Mouse (Mus musculus): ENCODE data around the gene Lingo2. TPM values are rescaled to one million over a fixed set of nuclear protein-coding genes. Genes with fewer than 3 reads are reported as not detected.

The Lingo2 gene
- polyA plus RNA-seq, 1 experiment: 0.16 TPM

DNA sequence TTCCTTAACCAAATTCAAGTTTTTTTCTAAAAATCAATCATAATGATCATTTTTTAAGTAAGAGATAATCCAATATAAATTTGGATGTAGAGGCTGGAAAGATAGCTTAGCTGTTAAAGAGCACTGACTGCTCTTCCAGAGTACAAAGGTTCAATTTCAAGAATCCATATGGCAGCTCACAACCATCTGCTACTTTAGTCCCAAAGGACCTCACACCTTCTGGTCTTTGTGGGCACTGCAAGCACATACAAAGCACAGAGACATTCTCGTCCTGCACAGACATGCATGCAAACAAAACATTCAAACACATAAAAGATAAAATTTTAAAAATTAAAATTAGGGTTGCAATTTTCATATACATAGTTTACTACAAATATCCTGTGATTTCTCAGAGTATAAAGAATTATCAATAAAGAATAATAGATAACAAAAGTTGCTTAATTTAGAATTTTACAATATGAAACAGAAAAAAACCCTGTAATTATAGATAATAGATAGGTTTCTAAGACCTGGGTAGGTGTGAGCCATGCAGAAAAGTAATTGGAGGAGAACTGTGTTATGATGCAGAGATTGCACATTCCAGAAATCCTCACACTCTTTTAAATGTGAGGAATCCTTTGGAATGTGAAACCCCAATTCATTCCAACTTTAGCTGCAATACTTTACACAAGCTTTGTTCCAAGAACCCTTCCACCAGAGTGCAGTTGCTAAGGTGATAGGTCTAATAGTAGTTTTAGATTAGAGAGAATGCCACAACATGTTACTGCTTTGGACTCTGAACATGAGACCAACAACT is 1053.6 kb downstream of the Lingo2 start:
- 65% methylated on average over 1 of the region's 1 CpGs for WGBS

DNA sequence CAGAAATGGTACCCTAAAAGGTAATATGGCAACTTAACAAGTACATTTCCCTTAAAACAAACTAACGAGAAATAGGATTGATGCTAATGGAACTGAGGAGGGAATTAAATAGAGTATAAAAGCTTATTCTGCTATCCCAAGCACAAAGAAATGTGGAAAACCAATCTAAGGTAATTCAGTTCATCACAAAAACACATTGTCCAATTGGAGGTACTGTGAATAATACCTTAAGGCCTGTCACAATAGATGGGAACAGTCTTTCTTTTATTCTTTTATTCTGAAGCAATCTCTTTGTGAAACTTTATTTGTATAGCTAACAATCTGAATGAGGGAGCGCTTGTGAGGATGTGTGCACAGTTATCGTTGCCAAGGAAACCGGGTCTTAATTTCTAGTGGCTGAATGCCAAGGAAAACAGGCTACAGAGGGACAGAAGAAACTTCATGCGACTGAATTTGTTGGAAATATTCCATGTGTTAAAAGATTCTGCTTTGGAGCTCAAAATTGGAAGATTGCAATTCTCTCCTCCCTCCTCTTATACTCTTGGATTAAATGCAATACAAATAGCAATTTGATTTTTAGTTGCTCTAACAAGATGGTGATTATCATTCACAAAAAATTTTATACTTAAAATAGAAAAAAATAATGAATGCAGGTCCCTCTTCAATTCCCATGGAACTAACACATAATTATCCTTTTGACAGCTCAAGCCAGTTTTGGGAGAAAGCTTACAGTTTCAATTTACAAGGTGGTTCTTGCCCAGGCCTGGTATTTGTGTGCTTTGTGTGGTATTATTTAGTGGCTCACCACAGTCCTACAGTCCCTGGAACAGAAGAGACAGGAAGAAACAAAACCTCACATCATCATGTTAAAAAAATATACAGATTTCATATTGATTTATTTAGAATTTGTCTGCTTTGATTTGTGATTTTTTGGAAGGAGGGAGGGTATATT is 1065.7 kb downstream of the Lingo2 start:
- DNase-seq (ENCODE audit: low read depth, low spot score): no peak
- WGBS: 31% methylated on average over 5 of the region's 5 CpGs

More for the DNA sequence above, 1053.6 kb downstream of the Lingo2 start:
- DNase-seq (ENCODE audit: low read depth, low spot score): no peak

DNA sequence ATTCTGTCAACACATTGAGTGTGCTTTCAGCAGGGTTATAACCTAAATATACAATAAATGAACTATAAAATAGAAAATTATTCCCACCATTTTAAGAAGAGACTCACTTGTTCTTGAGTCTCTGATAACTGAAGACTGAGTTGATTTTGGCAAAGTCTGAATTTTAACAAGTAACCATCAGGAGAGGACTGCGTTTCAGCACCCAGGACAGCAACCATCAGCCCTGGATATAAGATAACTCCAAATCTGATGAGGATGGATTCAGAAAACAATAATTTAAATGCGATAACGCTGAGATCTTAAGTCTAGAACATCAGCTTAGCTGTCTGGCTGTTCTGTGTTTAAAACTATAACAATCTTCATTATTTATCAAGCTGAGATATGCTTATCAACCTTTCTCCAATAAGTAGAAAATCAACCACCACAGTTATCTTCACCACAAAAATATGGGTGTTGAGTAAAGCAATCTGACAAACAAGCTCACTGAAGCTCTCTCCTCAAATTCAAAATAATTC is 1066.5 kb downstream of the Lingo2 start:
- WGBS: 52% methylated on average over 3 of the region's 3 CpGs
- no peak for DNase-seq (ENCODE audit: low read depth, low spot score)

DNA sequence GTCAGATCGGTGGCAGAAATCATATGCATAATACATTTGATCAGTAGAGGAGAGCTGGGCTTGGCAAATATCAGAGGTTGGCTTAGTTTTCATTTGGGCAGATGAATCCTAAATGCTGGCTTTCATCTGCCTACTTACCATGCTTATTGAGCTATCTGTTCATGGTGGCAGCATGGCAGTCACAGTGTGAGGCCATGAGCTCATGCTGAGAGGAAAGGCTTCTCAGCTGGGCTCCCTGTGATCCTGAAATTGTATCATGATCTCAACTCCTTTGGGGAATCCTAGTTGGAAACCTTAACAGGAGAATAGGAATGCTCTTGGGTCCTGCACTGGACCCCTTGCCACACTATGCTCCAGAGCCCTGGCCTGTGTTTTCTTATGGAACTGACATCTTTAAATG is 1105.0 kb downstream of the Lingo2 start:
- WGBS: 91% methylated on average over 1 of the region's 1 CpGs

DNA sequence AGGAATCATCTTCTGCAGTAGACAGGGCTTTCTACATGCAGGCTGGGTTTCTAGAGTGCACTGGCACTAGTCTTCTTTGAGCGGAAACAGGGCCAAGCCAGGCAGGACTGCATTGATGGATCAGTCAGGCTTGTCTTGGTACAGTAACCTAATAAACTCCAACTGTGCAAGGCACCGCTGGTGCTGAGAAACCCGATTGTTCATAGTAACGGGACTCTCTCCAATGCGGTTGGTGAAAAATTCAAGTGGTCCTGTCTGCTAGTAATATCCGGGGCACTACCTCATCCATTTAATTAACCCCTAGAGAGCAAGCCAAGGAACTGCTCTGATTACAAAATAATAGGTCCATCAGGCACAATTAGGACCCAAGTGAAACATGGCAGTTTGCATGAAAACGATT is 1106.4 kb downstream of the Lingo2 start:
- DNase-seq (ENCODE audit: low read depth, low spot score): no peak
- 79% methylated on average over 7 of the region's 7 CpGs for WGBS

More for the DNA sequence above, 1105.0 kb downstream of the Lingo2 start:
- DNase-seq (ENCODE audit: low read depth, low spot score): no peak

DNA sequence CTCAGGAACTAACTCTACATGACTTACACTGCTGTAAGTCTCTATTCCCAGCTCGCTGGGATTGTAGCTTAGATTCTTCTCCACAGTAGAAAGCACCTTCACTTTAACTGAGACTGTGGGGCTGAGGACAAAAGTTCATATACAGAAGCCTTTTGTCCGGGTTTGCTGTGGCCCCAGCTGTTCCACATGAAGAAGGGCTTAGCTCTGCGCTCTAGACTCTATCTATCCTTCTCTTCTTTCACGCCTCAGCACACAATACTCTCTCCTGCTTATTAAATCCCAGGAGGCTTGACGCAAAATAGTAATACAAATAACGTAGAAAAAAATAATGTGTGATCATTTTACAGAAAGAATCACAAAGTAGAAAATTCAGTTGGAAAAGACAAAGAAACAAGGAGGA is 1107.0 kb downstream of the Lingo2 start:
- no peak for DNase-seq (ENCODE audit: low read depth, low spot score)
- 88% methylated on average over 6 of the region's 6 CpGs for whole genome bisulfite sequencing

DNA sequence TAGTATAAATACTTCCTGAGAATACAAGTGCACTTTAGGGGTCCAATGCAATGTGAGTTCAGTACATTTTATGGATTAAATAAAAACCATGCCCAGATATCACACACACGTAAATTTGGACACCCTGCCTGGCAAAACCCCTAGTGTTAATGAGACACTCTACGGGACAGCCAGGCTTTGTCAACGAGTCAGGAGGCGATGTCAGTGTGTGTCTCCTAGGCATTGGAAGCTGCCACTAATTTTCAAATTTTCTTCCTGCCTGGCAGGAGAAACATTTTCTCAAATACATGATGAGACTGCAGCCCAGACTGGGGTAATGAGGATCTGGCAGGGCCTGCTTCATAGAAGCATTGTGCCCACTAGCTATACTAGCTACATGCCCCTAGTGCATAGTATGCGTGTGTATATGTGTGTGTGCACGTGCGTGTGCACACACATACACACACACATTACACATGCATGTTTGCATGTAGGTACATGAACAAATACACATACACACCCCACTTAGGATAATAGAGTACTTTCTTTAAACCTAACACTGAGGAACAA is 1128.2 kb downstream of the Lingo2 start:
- WGBS: 88% methylated on average over 7 of the region's 7 CpGs

DNA sequence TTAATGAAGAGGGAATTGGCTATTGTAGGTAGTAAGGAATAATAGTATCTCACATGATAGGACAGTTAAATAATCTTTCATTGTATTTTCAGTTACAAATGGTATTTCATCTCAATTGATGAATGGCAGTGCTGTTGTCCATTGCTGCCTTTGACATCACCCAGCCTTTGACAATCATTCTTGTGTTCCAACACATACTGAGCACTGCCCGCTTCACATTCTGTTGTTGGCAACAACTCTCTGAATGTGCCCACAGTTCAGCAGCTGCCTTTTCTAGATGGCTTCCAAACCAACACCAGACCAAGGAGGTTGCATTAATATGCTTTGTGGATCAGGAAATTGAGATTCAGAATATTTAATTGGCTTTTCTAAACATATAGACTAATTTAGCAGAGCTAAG is 1130.8 kb downstream of the Lingo2 start:
- DNase-seq (ENCODE audit: low read depth, low spot score): no peak
- 92% methylated on average over 1 of the region's 1 CpGs for WGBS

More for the DNA sequence above, 1128.2 kb downstream of the Lingo2 start:
- DNase-seq (ENCODE audit: low read depth, low spot score): no peak

DNA sequence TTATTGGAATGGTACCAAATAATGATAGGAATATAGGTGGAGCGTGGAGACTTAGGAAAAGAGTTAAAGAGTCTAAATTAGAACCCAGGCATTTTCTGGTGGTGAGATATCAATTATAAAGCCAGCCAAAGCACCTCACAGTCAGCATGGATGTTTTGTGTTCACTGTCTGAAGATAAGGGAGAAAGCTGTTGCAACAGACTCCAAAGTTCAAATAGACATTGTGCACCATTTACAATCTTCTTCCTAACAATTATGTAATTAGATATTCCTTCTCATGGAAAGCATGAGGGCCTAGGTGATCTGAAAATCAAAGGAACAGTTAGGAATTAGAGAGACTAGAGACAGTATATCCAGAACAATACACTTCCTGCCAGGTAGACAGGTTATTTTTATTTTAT is 1136.8 kb downstream of the Lingo2 start:
- 49% methylated on average over 1 of the region's 1 CpGs for WGBS
- no peak for DNase-seq (ENCODE audit: low read depth, low spot score)

DNA sequence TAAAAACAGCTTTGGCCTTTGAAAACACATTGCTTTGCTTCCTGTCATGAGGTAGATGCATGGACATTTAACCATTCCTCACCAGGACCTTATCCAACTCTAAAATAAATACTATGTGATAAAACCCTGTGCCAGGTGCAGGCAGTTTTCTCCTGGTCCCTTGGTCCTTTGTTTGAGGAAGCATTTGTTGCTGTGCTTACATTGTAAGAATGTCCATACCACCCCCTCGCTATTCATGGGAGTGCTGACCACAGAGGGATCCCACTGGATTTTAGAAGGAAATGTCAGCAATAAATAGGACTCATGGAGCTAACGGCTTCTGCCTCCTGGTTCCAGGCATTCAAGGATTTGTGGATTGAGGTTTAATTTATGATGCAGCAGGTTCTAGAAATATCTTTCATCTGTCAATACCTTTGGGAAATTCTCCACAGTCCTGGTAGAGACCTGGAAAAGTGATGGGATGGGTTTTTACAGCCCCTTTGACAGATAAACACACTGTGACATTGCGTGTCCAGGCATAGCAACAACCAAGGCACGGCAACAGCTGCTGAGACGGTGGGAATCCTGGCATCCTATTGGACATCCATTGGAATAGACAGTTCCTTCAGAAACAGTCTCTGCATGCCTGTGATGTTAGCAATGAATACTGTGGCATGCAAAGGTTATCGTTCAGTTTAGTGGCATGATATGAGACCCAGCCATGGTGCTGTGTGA is 1143.9 kb downstream of the Lingo2 start:
- DNase-seq (ENCODE audit: low read depth, low spot score): no peak
- WGBS: 73% methylated on average over 6 of the region's 6 CpGs

DNA sequence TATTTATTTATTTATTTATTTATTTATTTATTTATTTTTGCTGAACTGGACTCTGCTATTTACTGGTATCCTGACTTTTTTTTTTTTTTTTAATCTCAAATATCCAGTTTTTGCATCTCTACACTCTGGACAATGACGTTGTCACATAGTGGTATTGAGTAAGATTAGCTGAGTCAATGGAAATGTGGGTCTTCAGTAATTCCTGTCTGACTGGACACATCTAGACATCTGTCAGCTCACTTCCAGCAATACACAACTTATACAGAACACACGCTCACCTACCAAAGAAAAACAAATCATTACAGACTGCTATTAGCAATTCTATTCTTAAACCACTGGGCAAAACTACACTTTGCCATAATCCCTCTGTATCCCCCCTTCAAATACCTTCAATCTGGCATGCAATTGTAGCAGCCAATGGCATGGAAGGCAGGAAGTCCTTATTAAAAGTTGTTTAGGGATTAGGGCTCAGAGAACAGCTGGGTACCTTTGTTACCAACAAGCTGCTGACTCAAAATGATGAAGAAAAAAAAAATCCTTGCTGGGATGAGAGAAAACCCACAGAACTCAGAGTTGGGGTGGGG is 1144.6 kb downstream of the Lingo2 start:
- WGBS: 86% methylated on average over 2 of the region's 2 CpGs
- no peak for DNase-seq (ENCODE audit: low read depth, low spot score)

DNA sequence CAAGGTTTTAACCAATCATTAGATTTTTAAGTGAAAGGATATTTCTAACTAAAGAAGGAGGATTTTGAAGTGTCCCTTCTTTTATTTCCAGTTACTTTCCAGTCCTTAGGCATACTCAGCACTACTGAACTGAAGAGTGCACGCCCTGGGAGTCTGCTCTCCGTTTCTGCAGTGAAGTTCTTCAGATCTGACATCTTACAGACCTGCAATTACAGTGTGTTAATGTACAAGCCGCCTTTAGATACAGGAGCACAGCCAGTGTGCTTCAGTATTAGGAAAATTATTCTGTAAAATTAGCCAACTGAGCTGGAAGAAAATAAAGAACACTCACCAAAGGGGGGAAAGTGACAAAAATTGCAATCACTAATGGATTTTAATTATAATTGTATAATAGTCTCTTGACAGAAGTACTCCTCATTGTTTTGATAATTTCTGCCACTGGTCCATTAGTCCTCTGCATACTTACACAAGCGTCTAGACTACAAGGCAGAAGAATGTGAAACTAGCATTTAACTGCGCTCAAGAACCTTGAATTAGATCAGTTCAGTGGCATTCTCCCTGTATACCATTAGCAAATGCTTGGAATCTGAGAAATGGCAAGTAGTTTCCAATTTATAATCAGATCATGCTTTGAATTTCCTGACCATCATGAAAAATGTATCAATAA is 1167.2 kb downstream of the Lingo2 start:
- 59% methylated on average over 5 of the region's 5 CpGs for WGBS
- no peak for DNase-seq (ENCODE audit: low read depth, low spot score)

DNA sequence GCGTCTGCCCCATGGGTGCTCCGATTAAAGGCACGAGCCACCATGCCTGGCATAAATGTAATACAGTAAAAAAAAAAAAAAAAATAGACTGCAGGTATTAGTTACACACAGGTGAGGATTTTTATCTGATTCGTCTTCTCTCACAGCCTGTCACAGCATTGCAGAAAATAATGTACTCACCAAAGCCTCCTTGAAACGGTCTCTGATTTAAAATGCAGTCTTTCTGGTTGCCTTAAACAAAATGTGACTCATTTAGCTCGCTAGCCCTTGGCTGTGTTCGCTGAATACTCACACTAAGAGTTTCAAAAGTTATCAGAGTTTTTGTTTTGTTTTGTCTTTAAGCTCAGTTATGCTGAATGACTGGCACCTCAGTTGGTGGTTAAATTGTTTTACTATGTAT is 1180.7 kb downstream of the Lingo2 start:
- DNase-seq (ENCODE audit: low read depth, low spot score): no peak
- 76% methylated on average over 7 of the region's 7 CpGs for WGBS

DNA sequence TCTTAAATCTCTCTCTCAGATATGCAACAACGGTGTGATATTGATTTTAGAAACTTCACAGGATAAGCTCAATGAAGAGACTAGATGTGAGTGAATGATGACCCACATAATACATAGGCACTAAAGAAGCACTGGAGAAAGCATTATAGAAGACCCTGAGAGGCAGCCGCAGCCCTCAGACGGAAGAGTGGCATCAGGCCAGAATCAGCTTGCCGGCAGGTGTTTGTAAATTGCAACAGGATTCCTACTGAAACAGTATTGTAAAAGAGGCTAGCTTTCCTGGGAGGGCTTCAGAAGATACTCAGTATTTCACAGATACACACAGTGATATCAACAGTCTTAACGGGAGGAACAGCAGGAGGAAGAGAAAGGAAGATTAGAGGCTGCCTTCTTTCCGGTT is 1184.6 kb downstream of the Lingo2 start:
- WGBS: 60% methylated on average over 6 of the region's 6 CpGs
- DNase-seq (ENCODE audit: low read depth, low spot score): no peak

DNA sequence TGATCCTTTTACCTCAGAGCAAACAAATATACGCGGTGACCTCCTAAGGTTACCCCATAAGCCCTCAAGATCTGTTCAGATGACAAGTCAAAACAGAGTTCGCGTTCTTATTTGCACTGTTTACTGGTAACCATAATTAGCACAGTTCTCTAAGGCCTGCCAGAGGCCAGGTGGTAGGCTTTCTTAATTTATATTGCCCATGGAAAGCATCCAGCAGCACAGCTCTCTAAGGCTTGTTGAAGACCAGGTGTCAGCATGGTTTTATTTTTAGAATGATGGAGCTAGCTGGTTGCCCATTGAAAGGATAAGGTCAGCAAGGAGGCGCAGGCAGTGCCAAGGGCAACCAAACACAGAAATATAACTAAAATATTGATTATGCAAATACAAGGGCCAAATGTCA is 1190.4 kb downstream of the Lingo2 start:
- 32% methylated on average over 5 of the region's 5 CpGs for WGBS
- DNase-seq (ENCODE audit: low read depth, low spot score): no peak

DNA sequence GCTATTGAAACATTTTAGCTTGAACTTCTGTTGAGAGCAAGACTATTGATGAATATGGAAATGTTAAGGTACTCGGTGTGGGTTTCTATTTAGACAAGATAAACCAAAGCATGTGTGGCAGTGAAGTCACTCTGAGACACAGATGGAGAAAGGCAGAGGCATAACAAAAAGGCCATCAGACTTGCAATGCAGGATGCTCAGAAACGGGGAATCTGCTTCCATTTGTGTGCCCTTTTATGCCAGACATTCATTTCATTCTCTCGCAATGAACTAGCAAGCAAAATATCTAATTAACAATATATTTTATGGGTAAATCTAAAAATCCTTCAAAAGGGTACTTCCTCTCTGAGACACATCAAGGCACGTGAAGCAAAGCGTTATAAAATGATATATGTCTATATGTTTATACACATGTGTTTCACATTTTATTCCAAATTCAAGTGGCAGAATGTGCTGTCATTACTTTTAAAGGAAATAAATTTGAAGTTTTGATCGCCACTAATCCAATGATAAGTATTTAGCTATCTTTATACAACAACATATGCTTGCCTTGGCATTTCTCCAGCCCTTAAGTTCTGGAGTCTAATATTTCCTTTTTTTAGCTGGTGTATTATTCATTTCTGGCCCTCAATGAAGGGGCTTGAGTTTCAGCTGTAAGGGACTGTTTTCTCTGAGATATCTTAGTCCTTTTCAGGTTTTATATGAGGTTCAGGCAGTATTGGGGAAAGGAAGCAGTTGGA is 1199.3 kb downstream of the Lingo2 start:
- no peak for DNase-seq (ENCODE audit: low read depth, low spot score)
- 69% methylated on average over 6 of the region's 6 CpGs for WGBS

DNA sequence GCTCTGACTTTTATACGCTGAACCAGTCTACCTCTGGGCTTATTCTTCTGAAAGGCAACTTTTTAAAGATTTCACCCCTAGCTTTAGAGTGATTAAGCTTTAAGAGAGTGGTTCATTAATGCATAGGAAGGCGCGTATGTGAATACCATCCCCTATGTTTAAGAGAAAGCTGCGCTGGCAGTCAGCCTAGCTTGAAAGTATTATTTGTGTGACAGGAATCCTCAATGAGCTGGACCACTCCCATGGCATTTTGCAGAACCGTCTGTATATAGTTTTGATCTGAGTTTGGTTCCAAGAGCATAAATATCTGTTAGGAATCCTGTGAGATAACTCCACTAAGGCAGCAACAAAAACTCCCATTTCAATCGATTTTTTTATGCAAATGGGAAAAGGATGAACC is 1204.9 kb downstream of the Lingo2 start:
- DNase-seq (ENCODE audit: low read depth, low spot score): no peak
- WGBS: 75% methylated on average over 6 of the region's 6 CpGs

DNA sequence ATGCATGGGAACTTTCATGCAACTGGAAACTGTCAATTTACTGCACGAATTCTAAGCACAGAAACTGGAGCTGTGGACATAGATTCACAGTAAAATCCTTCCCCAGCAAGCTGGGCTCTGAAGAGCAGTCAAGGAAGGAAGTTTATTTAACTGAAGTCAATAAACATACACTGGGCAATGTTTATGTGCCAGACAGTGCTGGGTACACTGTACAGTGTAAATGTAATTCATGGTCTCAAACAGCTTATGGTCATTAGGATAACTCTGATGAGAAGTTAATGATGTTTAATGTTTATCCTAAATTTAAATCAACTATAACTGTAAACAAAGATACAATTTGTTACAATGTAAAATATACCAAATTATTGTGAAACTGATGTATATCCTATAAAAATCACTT is 1226.8 kb downstream of the Lingo2 start:
- WGBS: 42% methylated on average over 1 of the region's 1 CpGs
- DNase-seq (ENCODE audit: low read depth, low spot score): no peak
